Mouse (Mus musculus) heart, adult 2 months (tissue): ENCODE data around the gene Glce.

ENCODE experiments used
- CTCF ChIP-seq: fragments of 200-600 bp; IDR thresholded peaks from 2 replicates; pipeline ENCODE4 v1.8.1; 2022; ENCODE audit warnings: antibody characterized with exemption, mild to moderate bottlenecking, moderate library complexity
- EP300 ChIP-seq: fragments of 200-500 bp; IDR thresholded peaks from 2 replicates; pipeline ENCODE4 v1.6.1; 2011; ENCODE audit warnings: low read depth, low read length, control low read depth; ENCODE audit not compliant: insufficient read depth

DNA sequence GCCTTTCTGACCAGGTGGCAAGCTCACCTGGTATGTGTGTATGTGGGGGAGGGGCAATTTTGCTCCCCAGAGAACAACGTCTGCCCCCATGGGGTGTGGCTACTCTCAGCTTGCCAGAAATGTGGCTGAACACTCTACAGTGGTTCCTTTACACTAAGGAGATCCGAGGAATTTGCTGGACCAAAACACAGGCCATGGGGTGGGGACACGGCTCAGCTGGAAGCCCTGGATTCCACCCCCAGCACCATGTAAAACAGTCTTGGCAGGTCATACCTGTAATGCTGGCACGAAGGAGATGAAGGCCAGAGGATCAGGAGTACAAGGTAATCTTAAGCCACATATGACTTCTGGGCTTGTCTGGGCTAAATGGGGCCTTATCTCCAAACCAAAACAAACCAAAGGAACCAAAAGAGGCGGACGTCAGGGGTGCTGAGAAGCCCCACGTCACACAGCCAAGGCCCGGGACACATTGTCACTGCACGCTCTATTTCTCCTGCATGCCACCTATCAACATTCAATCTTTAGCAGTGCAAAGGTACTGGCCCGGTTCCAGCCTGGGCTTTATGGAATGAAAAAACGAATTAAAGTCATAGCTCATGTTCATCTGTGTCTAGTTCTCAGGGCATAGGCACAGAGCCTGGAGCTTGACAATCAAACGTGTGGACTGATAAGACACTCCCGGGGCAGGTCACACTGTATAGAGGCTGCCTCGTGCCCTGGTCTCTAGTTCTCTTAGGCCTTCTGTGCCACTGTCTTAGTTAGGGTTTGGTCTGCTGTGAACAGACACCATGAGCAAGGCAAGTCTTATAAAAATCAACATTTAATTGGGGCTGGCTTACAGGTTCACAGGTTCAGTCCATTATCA lies 104.0 kb downstream of the Glce start:
- TF ChIP-seq CTCF (no peak), EP300 (no peak)
